Mouse (Mus musculus) midbrain, embryonic 16.5 days (tissue): ENCODE data around the gene Slc47a2. TPM values are rescaled to one million over a fixed set of nuclear protein-coding genes. Genes with fewer than 3 reads are reported as not detected.
"Not testable (repeated sequence)": the region's sequence is repeated elsewhere in the genome, so short reads cannot be mapped to it uniquely, and the experiment has no call there.

Experiments
- ATAC-seq: fragments of 200-750 bp; cut with Nextera tagmentation; 2 replicates; pipeline ENCODE4 v1.8.0; 2017; ENCODE audit warnings: moderate TSS enrichment
- H3K27ac ChIP-seq: fragments of 300-500 bp; sonication (generic); 2 replicates; pipeline ENCODE4 v1.5.1; 2014; ENCODE audit warnings: mild to moderate bottlenecking, low read length, mixed read lengths
- H3K27me3 ChIP-seq: fragments of 300-500 bp; sonication (generic); 2 replicates; pipeline ENCODE4 v1.6.1; 2014; ENCODE audit warnings: low read depth, low read length, mixed read lengths; ENCODE audit not compliant: control insufficient read depth, insufficient read depth
- H3K36me3 ChIP-seq: fragments of 300-500 bp; sonication (generic); 2 replicates; pipeline ENCODE4 v1.6.1; 2014; ENCODE audit warnings: mild to moderate bottlenecking, low read length, moderate library complexity, mixed read lengths; ENCODE audit not compliant: control insufficient read depth, insufficient read depth
- H3K4me1 ChIP-seq: fragments of 300-500 bp; sonication (generic); 2 replicates; pipeline ENCODE4 v1.6.1; 2014; ENCODE audit warnings: mild to moderate bottlenecking, low read length, mixed read lengths; ENCODE audit not compliant: control insufficient read depth, insufficient read depth
- H3K4me2 ChIP-seq: fragments of 300-500 bp; sonication (generic); 2 replicates; pipeline ENCODE4 v1.6.1; 2014; ENCODE audit warnings: mild to moderate bottlenecking, low read length, mixed read lengths
- H3K4me3 ChIP-seq: fragments of 300-500 bp; sonication (generic); 2 replicates; pipeline ENCODE4 v1.5.1; 2014; ENCODE audit warnings: low read depth, mild to moderate bottlenecking, low read length, moderate library complexity, mixed read lengths
- H3K9ac ChIP-seq: fragments of 300-500 bp; sonication (generic); 2 replicates; pipeline ENCODE4 v1.6.1; 2014; ENCODE audit warnings: low read depth, low read length, mixed read lengths
- H3K9me3 ChIP-seq: fragments of 300-500 bp; sonication (generic); replicated peaks from 2 replicates; pipeline ENCODE4 v1.6.1; 2014; ENCODE audit warnings: mild to moderate bottlenecking, low read length, mixed read lengths; ENCODE audit not compliant: control insufficient read depth, poor library complexity, severe bottlenecking
- WGBS: fragments of 180-500 bp; shearing (Covaris S2); extraction: QIAGEN DNeasy Blood & Tissue Kit; methylation state at CpG from one replicate; pipeline ENCODE4 v1.1.7; 2014; 5-methylcytosine and 5-hydroxymethylcytosine counted together
- polyA plus RNA-seq: library from polyadenylated mRNA; unstranded; fragments of >200 nt; fragmentation: Nextera tagmentation; extraction: Ambion mirVana; gene quantifications from 2 replicates; pipeline ENCODE4 v1.2.1, GENCODE M21; 2015

The Slc47a2 gene
- polyA plus RNA-seq, 1 experiment from 2014 or later, result not detected

- Histone ChIP-seq H3K27me3 (no peaks in the 10 kb centered on the region), H3K4me3 (no peak overlapping the region), H3K9ac (no peak overlapping the region), H3K4me1 (no peaks in the 10 kb centered on the region), H3K36me3 (no peaks in the 10 kb centered on the region), H3K27ac (no peak overlapping the region), H3K9me3 (no peaks in the 10 kb centered on the region), H3K4me2 (no peak overlapping the region)
- 64% methylated on average over 12 of the region's 12 CpGs for WGBS
- no peak for ATAC-seq
Measured at GRCm38 (mm10) chr11:61319233-61319922, 23.3 kb downstream of the Slc47a2 start.

- Histone ChIP-seq H3K4me1 (no peaks in the 10 kb centered on the region), H3K36me3 (no peaks in the 10 kb centered on the region), H3K27ac (no peak overlapping the region), H3K4me2 (no peak overlapping the region), H3K9me3 (no peaks in the 10 kb centered on the region), H3K4me3 (no peak overlapping the region), H3K27me3 (no peaks in the 10 kb centered on the region), H3K9ac (no peak overlapping the region)
- WGBS, result 78% methylated on average over 2 of the region's 2 CpGs
- no peak for ATAC-seq
Measured at GRCm38 (mm10) chr11:61316864-61317263, 25.8 kb downstream of the Slc47a2 start.

DNA sequence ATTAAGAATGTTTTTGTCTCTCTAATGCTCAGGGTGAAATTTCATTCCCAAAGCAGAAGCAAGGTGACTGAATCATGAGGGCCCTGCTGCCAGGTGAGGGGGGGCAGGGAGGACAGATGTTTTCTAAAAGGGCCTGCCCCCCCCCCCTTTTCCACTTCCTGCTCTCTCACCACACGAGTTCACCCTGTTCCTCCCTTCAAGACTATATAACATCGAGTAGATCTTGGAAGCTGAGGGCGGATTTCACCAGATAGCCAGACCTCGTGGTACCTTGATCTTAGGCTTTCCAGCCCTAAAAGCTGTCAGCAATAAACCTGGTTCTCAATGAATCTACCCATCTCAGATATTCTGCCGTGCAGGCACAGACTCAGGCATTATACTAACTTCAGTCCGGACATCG is 32.3 kb downstream of the Slc47a2 start:
- Histone ChIP-seq H3K4me1 (no peaks in the 10 kb centered on the region; the same call in 1 of the 2 replicates), H3K4me3 (no peak overlapping the region), H3K9ac (no peak overlapping the region), H3K4me2 (no peak overlapping the region), H3K9me3 (no peaks in the 10 kb centered on the region), H3K27ac (no peak overlapping the region), H3K36me3 (no peaks in the 10 kb centered on the region), H3K27me3 (no peaks in the 10 kb centered on the region)
- WGBS, result 83% methylated on average over 7 of the region's 7 CpGs
- no peak for ATAC-seq

- no peak overlapping the region for H3K4me3 ChIP-seq
- H3K36me3 ChIP-seq, result no peaks in the 10 kb centered on the region
- H3K27me3 ChIP-seq, result no peaks in the 10 kb centered on the region
- WGBS, result 67% methylated on average over 12 of the region's 12 CpGs
- no peak overlapping the region for H3K9ac ChIP-seq
- no peak overlapping the region for H3K4me2 ChIP-seq
- H3K4me1 ChIP-seq, result no peaks in the 10 kb centered on the region; the same call in 1 of the 2 replicates
- H3K9me3 ChIP-seq, result no peaks in the 10 kb centered on the region
- no peak for ATAC-seq
- H3K27ac ChIP-seq, result no peak overlapping the region
Measured at GRCm38 (mm10) chr11:61309831-61310230, 32.8 kb downstream of the Slc47a2 start.

- ATAC-seq, result no peak
- Histone ChIP-seq H3K36me3 (no peaks in the 10 kb centered on the region), H3K9ac (no peak overlapping the region), H3K4me2 (no peak overlapping the region), H3K4me1 (no peaks in the 10 kb centered on the region; the same call in 1 of the 2 replicates), H3K27ac (no peak overlapping the region), H3K27me3 (no peaks in the 10 kb centered on the region), H3K4me3 (no peak overlapping the region), H3K9me3 (no peaks in the 10 kb centered on the region)
- WGBS, result 37% methylated on average over 7 of the region's 7 CpGs
Measured at GRCm38 (mm10) chr11:61307795-61308194, 34.9 kb downstream of the Slc47a2 start.

DNA sequence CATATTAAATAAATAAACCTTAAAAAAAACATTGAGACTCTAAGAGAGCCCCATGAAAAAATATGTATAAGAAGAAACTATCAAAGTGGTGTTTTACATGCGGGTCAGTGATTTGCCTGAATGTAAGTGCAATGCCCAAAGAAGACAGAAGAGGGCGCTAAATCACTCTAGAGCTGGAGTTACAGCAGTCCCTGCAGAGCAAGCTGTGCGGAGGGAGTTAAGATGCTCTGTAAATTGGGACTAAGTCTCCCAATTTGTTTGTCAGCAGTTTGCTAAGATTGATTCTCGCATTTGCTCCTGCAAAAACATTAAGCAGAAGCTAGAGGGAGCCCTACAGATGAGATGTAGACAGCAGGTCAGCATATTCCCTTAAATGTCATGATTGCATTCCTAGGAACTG is 37.3 kb downstream of the Slc47a2 start:
- ATAC-seq, result no peak
- no peak overlapping the region for H3K4me2 ChIP-seq

DNA sequence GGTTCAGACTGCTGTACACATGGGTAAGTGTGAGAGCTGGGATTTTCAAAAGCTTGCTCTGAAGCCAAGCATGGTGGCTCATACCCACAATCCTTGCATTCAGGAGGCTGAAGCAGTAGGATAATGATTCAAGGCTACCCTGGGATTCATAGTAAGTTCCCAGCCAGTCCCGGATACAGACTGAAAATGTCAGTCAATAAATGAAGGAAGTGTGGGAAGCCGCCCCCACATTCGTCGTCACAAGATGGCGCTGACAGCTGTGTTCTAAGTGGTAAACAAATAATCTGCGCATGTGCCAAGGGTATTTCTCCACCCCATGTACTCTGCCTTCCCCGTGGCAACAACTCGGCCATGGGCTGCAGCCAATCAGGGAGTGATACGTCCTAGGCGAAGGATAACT is 38.1 kb downstream of the Slc47a2 start:
- ATAC-seq, H3K27ac ChIP-seq, H3K9ac ChIP-seq, H3K36me3 ChIP-seq, H3K4me1 ChIP-seq, H3K27me3 ChIP-seq, H3K4me2 ChIP-seq, H3K4me3 ChIP-seq, H3K9me3 ChIP-seq: not testable (repeated sequence)
- WGBS, result 96% methylated on average over 6 of the region's 10 CpGs

More for the DNA sequence above, 37.3 kb downstream of the Slc47a2 start:
- H3K4me3 ChIP-seq, result no peak overlapping the region
- no peak overlapping the region for H3K9ac ChIP-seq
- H3K36me3 ChIP-seq, result no peaks in the 10 kb centered on the region
- 76% methylated on average over 4 of the region's 4 CpGs for WGBS
- H3K9me3 ChIP-seq, result no peaks in the 10 kb centered on the region
- no peaks in the 10 kb centered on the region for H3K27me3 ChIP-seq
- no peaks in the 10 kb centered on the region; the same call in 1 of the 2 replicates for H3K4me1 ChIP-seq
- no peak overlapping the region for H3K27ac ChIP-seq

GRCm38 (mm10) chr11:61300716-61301392 is 41.8 kb downstream of the Slc47a2 start:
- no peaks in the 10 kb centered on the region for H3K36me3 ChIP-seq
- no peaks in the 10 kb centered on the region for H3K27me3 ChIP-seq
- H3K9ac ChIP-seq, result no peak overlapping the region
- no peaks in the 10 kb centered on the region for H3K9me3 ChIP-seq
- no peak overlapping the region for H3K27ac ChIP-seq
- 16% methylated on average over 12 of the region's 16 CpGs for whole genome bisulfite sequencing
- H3K4me2 ChIP-seq, result peak overlapping the region; percentile 21; the same call in 1 of the 2 replicates
- H3K4me3 ChIP-seq, result no peak overlapping the region
- ATAC-seq, result no peak
- H3K4me1 ChIP-seq, result no peaks in the 10 kb centered on the region

GRCm38 (mm10) chr11:61300205-61300604 is 42.5 kb downstream of the Slc47a2 start:
- no peaks in the 10 kb centered on the region for H3K9me3 ChIP-seq
- H3K36me3 ChIP-seq, result no peaks in the 10 kb centered on the region
- H3K9ac ChIP-seq, result no peak overlapping the region
- no peak overlapping the region for H3K4me3 ChIP-seq
- H3K4me1 ChIP-seq, result no peaks in the 10 kb centered on the region
- H3K27ac ChIP-seq, result no peak overlapping the region
- WGBS, result 68% methylated on average over 3 of the region's 3 CpGs
- no peak for ATAC-seq
- no peak overlapping the region for H3K4me2 ChIP-seq
- H3K27me3 ChIP-seq, result no peaks in the 10 kb centered on the region
